Mouse (Mus musculus) cerebellum, postnatal 36 days (tissue): ENCODE results near the gene Il17ra.

Experiments used
- DNase-seq, 2 experiments: peaks; one replicate each; pipeline ENCODE4 v3.0.0; 2021 to 2022; ENCODE audit warnings: mixed read lengths in 2 of 2

The Il17ra gene

DNA sequence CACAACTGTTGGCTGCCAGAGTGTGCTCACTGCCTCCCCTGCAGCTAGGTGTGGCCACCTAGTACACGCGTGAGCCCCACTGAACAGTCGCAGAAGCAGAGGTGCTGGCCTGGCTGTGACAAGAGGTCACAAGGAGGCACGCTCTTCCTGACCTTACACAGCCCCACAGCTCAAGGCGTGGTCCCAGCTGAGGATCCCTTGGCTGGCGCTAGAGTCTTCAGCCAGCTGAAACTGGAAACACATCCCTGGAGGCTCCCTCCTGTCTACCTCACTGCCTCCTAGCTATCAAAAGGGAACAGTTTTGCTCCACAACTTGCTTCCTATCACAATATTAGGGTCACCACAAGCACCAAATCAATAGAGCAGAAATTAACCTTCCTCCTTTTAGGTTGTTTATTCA lies 48.2 kb downstream of the Il17ra start:
- no peak for DNase-seq

DNA sequence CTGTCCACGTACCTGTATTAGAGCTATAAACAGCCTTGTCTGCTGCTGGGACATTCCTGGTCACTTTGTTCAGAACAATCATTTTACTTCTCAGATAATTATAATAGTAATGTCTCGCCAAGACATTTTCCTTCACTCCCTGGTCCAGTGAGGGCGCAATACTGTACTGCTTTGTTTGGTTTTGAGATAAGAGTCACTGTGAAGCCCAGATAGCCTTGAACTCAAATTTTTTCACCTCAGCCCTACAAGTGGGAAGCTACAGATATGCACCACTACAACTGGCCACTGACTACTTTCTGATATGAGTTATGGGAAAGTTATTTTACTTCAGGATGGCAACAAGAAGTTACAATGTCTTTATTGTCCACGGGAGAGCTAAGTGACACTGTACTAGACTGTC lies 53.4 kb downstream of the Il17ra start:
- DNase-seq = no peak

DNA sequence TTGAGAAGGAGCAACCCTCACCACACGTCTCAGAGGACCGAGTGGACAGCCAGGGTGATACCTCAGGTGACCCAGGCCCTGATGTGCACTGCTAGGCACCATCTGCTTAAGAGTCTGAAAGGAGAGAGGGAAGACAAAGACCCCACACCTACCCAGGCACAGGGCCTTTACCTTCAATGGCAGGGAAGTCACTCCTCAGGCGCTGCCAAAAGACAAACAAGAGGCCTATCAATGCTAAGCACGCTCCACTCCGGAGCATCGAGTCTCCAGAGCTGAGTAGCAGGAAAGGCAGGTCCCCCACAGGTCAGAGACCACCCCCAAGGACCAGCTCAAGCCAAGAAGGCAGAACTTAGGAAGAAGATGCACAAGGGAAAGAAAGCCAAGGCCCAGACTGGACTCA lies 53.8 kb downstream of the Il17ra start:
- DNase-seq = no peak

DNA sequence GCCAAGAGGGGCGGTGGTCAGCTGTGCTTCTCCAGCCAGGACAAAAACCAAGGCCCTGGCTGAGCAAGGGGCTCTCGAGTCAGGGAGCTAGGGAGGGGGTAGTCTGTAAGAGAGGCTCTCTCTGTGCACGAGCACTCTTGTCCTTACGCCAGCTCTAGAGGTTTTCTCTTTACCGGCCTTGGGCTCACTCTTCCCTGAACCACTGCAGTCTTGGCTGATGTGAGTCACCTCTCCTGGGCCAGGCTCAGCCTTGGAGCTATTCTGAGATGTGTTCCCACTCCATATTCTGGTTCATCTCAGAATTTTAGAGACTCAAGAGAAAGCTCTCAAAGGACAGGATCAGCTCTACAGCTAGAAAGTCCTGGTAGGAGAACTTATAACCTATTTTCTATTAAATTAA lies 54.3 kb downstream of the Il17ra start:
- DNase-seq = no peak

DNA sequence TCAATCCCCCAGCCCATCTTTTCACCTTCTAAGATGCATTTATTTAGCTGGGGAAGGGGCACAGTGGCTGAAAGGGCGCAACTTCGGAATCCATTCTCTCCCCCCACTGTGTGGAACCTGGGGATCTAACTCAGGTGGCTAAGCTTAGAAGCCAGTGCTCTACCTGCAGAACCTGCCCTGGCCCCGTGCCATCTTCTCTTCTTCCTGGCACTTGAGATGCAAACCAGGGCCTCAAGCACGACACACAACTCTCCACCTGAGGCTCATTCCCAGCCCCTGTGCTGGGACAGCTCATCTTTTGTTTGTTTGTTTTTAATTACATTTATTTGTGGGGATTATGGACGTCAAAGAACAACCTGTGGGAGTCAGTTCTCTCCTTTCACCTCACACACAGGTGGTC lies 56.6 kb downstream of the Il17ra start:
- no peak for DNase-seq

DNA sequence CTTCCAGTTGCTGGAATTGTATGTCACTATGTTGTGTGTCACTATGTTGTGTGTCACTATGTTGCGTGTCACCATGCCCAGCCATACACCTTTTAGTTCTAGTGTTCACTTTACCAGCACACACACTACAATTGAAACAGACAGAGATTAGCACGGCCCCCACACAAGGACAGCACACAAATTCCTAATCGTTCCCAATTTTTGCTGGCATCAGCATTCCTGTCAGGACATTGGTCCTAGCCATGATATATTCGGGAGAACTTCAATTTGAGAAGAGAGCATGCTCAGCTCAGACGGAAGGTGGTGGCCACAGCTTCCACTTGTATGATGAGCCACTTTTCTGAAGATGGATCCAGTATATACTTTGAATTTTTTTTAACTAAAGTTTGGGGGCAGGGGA lies 61.7 kb downstream of the Il17ra start:
- no peak for DNase-seq

DNA sequence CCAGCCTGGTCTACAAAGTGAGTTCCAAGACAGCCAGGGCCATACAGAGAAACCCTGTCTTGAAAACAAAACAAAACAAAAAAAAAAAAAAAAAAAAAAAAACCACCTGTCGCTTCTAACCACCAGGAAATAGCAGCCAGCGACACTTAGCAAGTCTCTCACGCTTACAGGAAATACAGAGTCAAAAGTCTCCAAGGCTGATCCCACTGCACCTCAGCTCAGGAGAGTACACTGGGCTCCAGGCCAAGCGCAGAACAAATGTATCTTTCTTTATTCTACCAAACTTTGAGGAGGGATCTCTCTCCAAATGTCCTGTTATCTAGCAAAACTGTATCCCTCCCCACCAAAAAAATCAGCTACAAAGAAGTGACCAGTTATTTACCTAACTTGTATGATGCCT lies 66.1 kb downstream of the Il17ra start:
- no peak for DNase-seq

DNA sequence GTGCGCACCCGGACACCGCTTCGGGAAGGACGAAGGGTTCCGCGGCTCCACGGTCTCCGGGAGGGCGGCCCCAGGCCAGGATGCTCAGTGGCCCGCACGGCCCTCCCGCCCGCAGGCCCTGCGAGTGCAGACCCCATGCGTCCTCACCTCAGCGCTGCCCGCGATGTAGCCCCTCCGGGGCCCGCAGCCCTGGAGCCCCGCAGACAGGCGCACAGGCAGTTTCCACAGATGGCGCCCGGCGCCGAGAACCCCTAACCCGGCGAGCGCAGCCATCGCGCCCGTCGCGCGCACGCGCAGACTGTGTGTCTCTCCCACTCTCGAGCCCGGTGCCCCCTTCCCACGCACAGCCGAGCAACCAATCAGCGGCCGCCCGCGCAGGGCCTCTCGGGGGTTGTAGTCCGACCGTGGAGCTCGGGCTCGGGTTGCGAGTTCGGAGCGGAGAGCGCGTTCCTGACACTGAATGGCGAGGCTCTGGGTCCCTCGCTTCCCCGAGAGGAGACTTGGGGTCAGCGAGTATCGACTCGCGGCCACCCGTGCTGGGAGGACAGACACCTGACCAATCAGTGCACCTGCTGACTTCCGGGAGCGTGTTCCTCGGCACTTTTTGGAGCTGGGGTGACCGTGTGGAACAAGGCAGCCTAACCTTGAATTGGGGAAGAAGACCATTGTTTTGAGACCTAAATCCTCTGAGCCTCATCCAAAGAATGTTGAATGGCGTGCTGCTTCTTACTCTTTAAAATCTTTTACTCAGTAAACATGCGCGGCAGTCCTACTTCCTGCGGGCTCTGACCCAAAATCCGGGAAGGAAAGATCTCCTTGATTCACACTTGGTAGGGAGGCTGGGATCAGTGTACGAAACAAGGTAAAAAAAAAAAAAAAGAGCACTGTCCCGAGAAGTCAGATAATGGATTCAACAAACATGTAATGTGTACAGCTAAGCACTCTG lies 68.2 kb downstream of the Il17ra start, which contains the start of gene Hdhd5:
Gene Hdhd5 (minus strand): TSS at position 300 of the 946 bp plus-strand sequence.
- DNase-seq = peak; percentile 93 to 96

DNA sequence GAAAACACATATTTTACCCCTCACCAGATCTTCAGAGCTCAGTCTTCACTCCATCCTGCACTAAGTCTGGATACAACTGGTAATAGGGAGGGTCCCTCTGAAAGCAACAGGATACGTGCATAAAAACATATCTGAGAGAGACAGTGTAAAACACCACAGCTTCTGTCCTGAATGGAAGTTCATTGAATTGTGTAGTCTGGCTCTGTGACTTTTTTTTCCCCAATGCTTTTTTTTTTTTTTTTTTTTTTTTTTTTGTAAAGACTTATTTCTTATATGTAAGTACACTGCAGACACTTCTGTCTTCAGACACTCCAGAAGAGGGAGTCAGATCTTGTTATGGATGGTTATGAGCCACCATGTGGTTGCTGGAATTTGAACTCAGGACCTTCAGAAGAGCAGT lies 69.5 kb downstream of the Il17ra start:
- no peak for DNase-seq

DNA sequence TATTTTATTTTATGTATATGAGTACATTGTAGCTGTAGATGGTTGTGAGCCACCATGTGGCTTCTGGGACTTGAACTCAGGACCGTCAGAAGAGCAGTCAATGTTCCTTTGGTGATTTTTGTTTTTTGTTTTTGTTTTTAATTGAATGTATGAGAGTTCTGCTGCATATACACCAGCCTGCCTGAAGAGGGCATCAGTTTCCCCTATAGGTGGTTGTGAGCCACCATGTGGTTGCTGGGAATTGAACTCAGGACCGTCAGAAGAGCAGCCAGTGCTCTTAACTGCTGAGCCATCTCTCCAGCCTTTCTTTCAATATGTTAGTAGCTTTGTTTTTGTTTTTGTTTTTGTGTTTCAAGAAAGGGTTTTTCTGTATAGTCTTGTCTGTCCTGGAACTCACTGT lies 73.3 kb downstream of the Il17ra start:
- no peak for DNase-seq
